9 mouse cellular contexts compared by ENCODE assay signal in genomic region chr1:165837546-165837945, GRCm38 (mm10). TPM values are rescaled to one million over a fixed set of nuclear protein-coding genes. Genes with fewer than 3 reads are reported as not detected.
DNase-seq lines count a peak whose midpoint lies in the region; ATAC-seq lines count a peak whose summit lies in the region.
"Had no signal": no experiment of that assay in that cellular context is flagged by ENCODE, and none has a peak within 500 bp of the region (broad histone marks: within the 10 kb centered on the region; RNA-seq: fewer than 3 reads in every experiment).

No protein-coding gene starts in this region.

- no peak overlapping the region for H3K4me3 ChIP-seq in hindbrain, embryonic 12.5 days
- H3K4me3 ChIP-seq in hindbrain, embryonic 11.5 days (ENCODE audit: low read depth, low read length), result no peak overlapping the region

- H3K9ac ChIP-seq in hindbrain, embryonic 12.5 days, result no peak overlapping the region
- H3K9ac ChIP-seq in hindbrain, embryonic 11.5 days (ENCODE audit: low read depth, low read length), result no peak overlapping the region
- H3K9ac ChIP-seq: liver, postnatal 0 days had no signal

- H3K4me2 ChIP-seq in hindbrain, embryonic 12.5 days (replicated peaks), result no peak overlapping the region
- no peak overlapping the region for H3K4me2 ChIP-seq in hindbrain, embryonic 11.5 days (replicated peaks; ENCODE audit: low read depth, low read length)

- peaks cover 24% of the 10 kb centered on the region for H3K27me3 ChIP-seq in hindbrain, embryonic 12.5 days
- H3K27me3 ChIP-seq in hindbrain, embryonic 11.5 days (ENCODE audit: control insufficient read depth, insufficient read depth, low read length), result peaks cover 13% of the 10 kb centered on the region

- DNase-seq in hindbrain, embryonic 11.5 days (ENCODE audit: low spot score), result no peak
- peak; percentile 60 for DNase-seq in thymus, postnatal 4 days
- no peak for DNase-seq in thymus, postnatal 25 days
- peak; percentile 39 to 65 for DNase-seq in lung, postnatal 4 days
- DNase-seq in adrenal gland, postnatal 14 days, result no peak
- DNase-seq: liver, postnatal 0 days had no signal

- no peaks in the 10 kb centered on the region for H3K9me3 ChIP-seq in hindbrain, embryonic 12.5 days (replicated peaks)
- no peaks in the 10 kb centered on the region for H3K9me3 ChIP-seq in hindbrain, embryonic 11.5 days (ENCODE audit: control insufficient read depth, low read length)

- 33% methylated on average over 8 of the region's 8 CpGs for WGBS in hindbrain, embryonic 12.5 days
- 31% methylated on average over 8 of the region's 8 CpGs for whole genome bisulfite sequencing in hindbrain, embryonic 11.5 days

- H3K4me1 ChIP-seq in hindbrain, embryonic 12.5 days, result peaks cover 48% of the 10 kb centered on the region
- H3K4me1 ChIP-seq in hindbrain, embryonic 11.5 days (replicated peaks; ENCODE audit: control insufficient read depth, insufficient read depth, low read length), result peaks cover 5% of the 10 kb centered on the region

- ATAC-seq in hindbrain, embryonic 12.5 days (ENCODE audit: low FRiP score), result no peak
- ATAC-seq in hindbrain, embryonic 11.5 days (ENCODE audit: low FRiP score), result no peak
- ATAC-seq in megakaryocyte-erythroid progenitor cell, adult 5-6 weeks (replicated peaks; ENCODE audit: low FRiP score, low TSS enrichment, poor library complexity, severe bottlenecking), result no peak
- ATAC-seq in cerebellum, adult (ENCODE audit: insufficient number of reproducible peaks, low FRiP score, low TSS enrichment), result no peak
- ATAC-seq: liver, postnatal 0 days had no signal

- no peaks in the 10 kb centered on the region for H3K36me3 ChIP-seq in hindbrain, embryonic 12.5 days
- H3K36me3 ChIP-seq in hindbrain, embryonic 11.5 days (ENCODE audit: control insufficient read depth, insufficient read depth, low read length), result no peaks in the 10 kb centered on the region

- H3K27ac ChIP-seq in hindbrain, embryonic 12.5 days, result peak overlapping the region; percentile 62
- H3K27ac ChIP-seq in hindbrain, embryonic 11.5 days (ENCODE audit: low read depth, low read length), result no peak overlapping the region

RNA-seq across cellular contexts. Expression of gene Cd247, which starts 49.1 kb away (rescaled TPM):
- polyA plus RNA-seq in hindbrain, embryonic 12.5 days (2016; fragmentation: Nextera tagmentation; extraction: Ambion mirVana), result 1.3 and 1.5 TPM in 2 replicates
- 0.88 and 1.3 TPM in 2 replicates for polyA plus RNA-seq in hindbrain, embryonic 11.5 days (2014; fragmentation: Nextera tagmentation; extraction: Ambion mirVana)
- total RNA-seq in megakaryocyte-erythroid progenitor cell, adult 5-6 weeks (2014; fragmentation: Nextera tagmentation), result 6.2 and 8.1 TPM in 2 replicates
- 7.5 TPM in 1 of 2 replicates, not detected in the other for total RNA-seq in megakaryocyte-erythroid progenitor cell, adult 5-6 weeks (2017)
- 1.3 and 9.1 TPM in 2 replicates for total RNA-seq in adrenal gland, postnatal 14 days (2021)

Comparison
In these comparisons a context has a peak if more than half of its experiments do, and no peak if none do; other contexts are left out.
1. DNase-seq: peak in thymus, postnatal 4 days (single experiment) and lung, postnatal 4 days (2 of 2); none in hindbrain, embryonic 11.5 days (single experiment), thymus, postnatal 25 days (single experiment) and adrenal gland, postnatal 14 days (single experiment).